Mouse (Mus musculus) midbrain, embryonic 11.5 days (tissue): Measurements from ENCODE around the gene Bnc2. TPM values are rescaled to one million over a fixed set of nuclear protein-coding genes. Genes with fewer than 3 reads are reported as not detected.

ENCODE experiments used
- ATAC-seq: fragments of 200-750 bp; cut with Nextera tagmentation; 2 replicates; pipeline ENCODE4 v1.8.0; 2017; ENCODE audit warnings: moderate TSS enrichment, moderate library complexity; ENCODE audit not compliant: low FRiP score
- DNase-seq: peaks from one replicate; pipeline ENCODE4 v3.0.0; 2015; ENCODE audit warnings: low spot score; ENCODE audit errors: missing footprints
- H3K27ac ChIP-seq: fragments of 300-500 bp; sonication (generic); 2 replicates; pipeline ENCODE4 v1.5.1; 2014; ENCODE audit warnings: low read depth, low read length
- H3K27me3 ChIP-seq: fragments of 300-500 bp; sonication (generic); 2 replicates; pipeline ENCODE4 v1.6.1; 2014; ENCODE audit warnings: mild to moderate bottlenecking, low read length, moderate library complexity, mixed read lengths; ENCODE audit not compliant: control insufficient read depth, insufficient read depth
- H3K36me3 ChIP-seq: fragments of 300-500 bp; sonication (generic); 2 replicates; pipeline ENCODE4 v1.6.1; 2014; ENCODE audit warnings: mild to moderate bottlenecking, low read length, moderate library complexity, mixed read lengths; ENCODE audit not compliant: control insufficient read depth, insufficient read depth
- H3K4me1 ChIP-seq: fragments of 300-500 bp; sonication (generic); 2 replicates; pipeline ENCODE4 v1.6.1; 2014; ENCODE audit warnings: low read length; ENCODE audit not compliant: control insufficient read depth, insufficient read depth
- H3K4me2 ChIP-seq: fragments of 300-500 bp; sonication (generic); 2 replicates; pipeline ENCODE4 v1.6.1; 2014; ENCODE audit warnings: mild to moderate bottlenecking, moderate library complexity
- H3K4me3 ChIP-seq: fragments of 300-500 bp; sonication (generic); 2 replicates; pipeline ENCODE4 v1.5.1; 2014; ENCODE audit warnings: low read depth, low read length
- H3K9ac ChIP-seq: fragments of 300-500 bp; sonication (generic); 2 replicates; pipeline ENCODE4 v1.6.1; 2014; ENCODE audit warnings: low read length
- H3K9me3 ChIP-seq: fragments of 300-500 bp; sonication (generic); 2 replicates; pipeline ENCODE4 v1.6.1; 2016; ENCODE audit warnings: low read length; ENCODE audit not compliant: control insufficient read depth
- WGBS: fragments of 180-500 bp; shearing (Covaris S2); extraction: QIAGEN DNeasy Blood & Tissue Kit; methylation state at CpG from one replicate; pipeline ENCODE4 v1.1.7; 2014; 5-methylcytosine and 5-hydroxymethylcytosine counted together
- polyA plus RNA-seq: library from polyadenylated mRNA; unstranded; fragments of >200 nt; fragmentation: Nextera tagmentation; extraction: Ambion mirVana; gene quantifications from 2 replicates; pipeline ENCODE4 v1.2.1, GENCODE M21; 2014

The Bnc2 gene
- polyA plus RNA-seq, 1 experiment from 2014 or later, result 9.1 TPM

- H3K9me3 ChIP-seq, result no peaks in the 10 kb centered on the region
- no peak overlapping the region for H3K4me3 ChIP-seq
- peaks cover 13% of the 10 kb centered on the region for H3K4me1 ChIP-seq
- WGBS, result 57% methylated on average over 1 of the region's 1 CpGs
- peaks cover 43% of the 10 kb centered on the region for H3K27me3 ChIP-seq
- H3K36me3 ChIP-seq, result no peaks in the 10 kb centered on the region
- no peak overlapping the region for H3K4me2 ChIP-seq
- H3K27ac ChIP-seq, result no peak overlapping the region
- DNase-seq (no peak), ATAC-seq (no peak)
- H3K9ac ChIP-seq, result no peak overlapping the region
These were observed 4.1 kb downstream of the Bnc2 start for GRCm38 (mm10) chr4:84670996-84671395.

GRCm38 (mm10) chr4:84669650-84670049, 5.4 kb downstream of the Bnc2 start:
- H3K9ac ChIP-seq, result no peak overlapping the region
- H3K9me3 ChIP-seq, result no peaks in the 10 kb centered on the region
- DNase-seq (peak; percentile 84), ATAC-seq (no peak)
- peaks cover 36% of the 10 kb centered on the region for H3K27me3 ChIP-seq
- H3K27ac ChIP-seq, result no peak overlapping the region
- H3K4me1 ChIP-seq, result peaks cover 8% of the 10 kb centered on the region
- H3K36me3 ChIP-seq, result no peaks in the 10 kb centered on the region
- no peak overlapping the region for H3K4me2 ChIP-seq
- 64% methylated on average over 5 of the region's 5 CpGs for WGBS
- no peak overlapping the region for H3K4me3 ChIP-seq

GRCm38 (mm10) chr4:84668949-84669605, 6.0 kb downstream of the Bnc2 start:
- peak; percentile 80 for ATAC-seq
- H3K4me1 ChIP-seq, result peaks cover 3% of the 10 kb centered on the region; the same call in 1 of the 2 replicates
- H3K9me3 ChIP-seq, result no peaks in the 10 kb centered on the region
- WGBS, result 40% methylated on average over 12 of the region's 12 CpGs
- H3K9ac ChIP-seq, result no peak overlapping the region
- no peak overlapping the region for H3K27ac ChIP-seq
- H3K27me3 ChIP-seq, result peaks cover 31% of the 10 kb centered on the region
- 0 out of 2 replicates have a peak overlapping the region, but pooled peaks have one; percentile 4 for H3K4me2 ChIP-seq
- H3K36me3 ChIP-seq, result no peaks in the 10 kb centered on the region
- H3K4me3 ChIP-seq, result no peak overlapping the region
- DNase-seq, result peak; percentile 89

- H3K4me3 ChIP-seq, result no peak overlapping the region
- no peak overlapping the region for H3K27ac ChIP-seq
- no peaks in the 10 kb centered on the region for H3K36me3 ChIP-seq
- no peak overlapping the region for H3K4me2 ChIP-seq
- no peaks in the 10 kb centered on the region for H3K9me3 ChIP-seq
- DNase-seq (no peak), ATAC-seq (no peak)
- peaks cover 23% of the 10 kb centered on the region for H3K27me3 ChIP-seq
- no peak overlapping the region for H3K9ac ChIP-seq
- peaks cover 3% of the 10 kb centered on the region; the same call in 1 of the 2 replicates for H3K4me1 ChIP-seq
- WGBS, result 80% methylated on average over 5 of the region's 5 CpGs
These were observed 6.8 kb downstream of the Bnc2 start for GRCm38 (mm10) chr4:84668226-84668625.

GRCm38 (mm10) chr4:84662228-84663065, 12.6 kb downstream of the Bnc2 start:
- ATAC-seq (no peak), DNase-seq (no peak)
- WGBS, result 80% methylated on average over 5 of the region's 5 CpGs
- H3K4me3 ChIP-seq, result no peak overlapping the region
- H3K9me3 ChIP-seq, result no peaks in the 10 kb centered on the region
- no peak overlapping the region for H3K4me2 ChIP-seq
- no peak overlapping the region for H3K9ac ChIP-seq
- no peaks in the 10 kb centered on the region for H3K27me3 ChIP-seq
- H3K27ac ChIP-seq, result no peak overlapping the region
- H3K4me1 ChIP-seq, result no peaks in the 10 kb centered on the region
- H3K36me3 ChIP-seq, result no peaks in the 10 kb centered on the region

GRCm38 (mm10) chr4:84661341-84661740, 13.7 kb downstream of the Bnc2 start:
- Histone ChIP-seq H3K4me3 (no peak overlapping the region), H3K27me3 (no peaks in the 10 kb centered on the region), H3K4me1 (no peaks in the 10 kb centered on the region), H3K36me3 (no peaks in the 10 kb centered on the region), H3K4me2 (no peak overlapping the region), H3K9ac (no peak overlapping the region), H3K9me3 (no peaks in the 10 kb centered on the region), H3K27ac (no peak overlapping the region)
- no peak for DNase-seq
- no peak for ATAC-seq
- 91% methylated on average over 3 of the region's 3 CpGs for WGBS

GRCm38 (mm10) chr4:84651786-84652185, 23.3 kb downstream of the Bnc2 start:
- 52% methylated on average over 8 of the region's 8 CpGs for WGBS
- H3K4me2 ChIP-seq, result no peak overlapping the region
- H3K36me3 ChIP-seq, result no peaks in the 10 kb centered on the region
- no peak overlapping the region for H3K4me3 ChIP-seq
- no peak for DNase-seq
- ATAC-seq, result no peak
- no peak overlapping the region for H3K9ac ChIP-seq
- no peaks in the 10 kb centered on the region for H3K4me1 ChIP-seq
- H3K27ac ChIP-seq, result no peak overlapping the region
- no peaks in the 10 kb centered on the region for H3K27me3 ChIP-seq
- no peaks in the 10 kb centered on the region for H3K9me3 ChIP-seq

GRCm38 (mm10) chr4:84646576-84646975, 28.5 kb downstream of the Bnc2 start:
- no peak overlapping the region for H3K4me2 ChIP-seq
- no peaks in the 10 kb centered on the region for H3K36me3 ChIP-seq
- no peaks in the 10 kb centered on the region for H3K27me3 ChIP-seq
- no peak for ATAC-seq
- H3K27ac ChIP-seq, result no peak overlapping the region
- no peaks in the 10 kb centered on the region for H3K9me3 ChIP-seq
- H3K4me3 ChIP-seq, result no peak overlapping the region
- DNase-seq, result no peak
- H3K4me1 ChIP-seq, result no peaks in the 10 kb centered on the region
- H3K9ac ChIP-seq, result no peak overlapping the region

GRCm38 (mm10) chr4:84639166-84639565, 35.9 kb downstream of the Bnc2 start:
- no peak for ATAC-seq
- 70% methylated on average over 6 of the region's 6 CpGs for WGBS

More at GRCm38 (mm10) chr4:84639166-84639565, 35.9 kb downstream of the Bnc2 start:
- Histone ChIP-seq H3K4me2 (no peak overlapping the region), H3K27me3 (peaks cover 8% of the 10 kb centered on the region), H3K9me3 (no peaks in the 10 kb centered on the region), H3K4me1 (peaks cover 16% of the 10 kb centered on the region), H3K36me3 (no peaks in the 10 kb centered on the region), H3K9ac (no peak overlapping the region), H3K27ac (no peak overlapping the region), H3K4me3 (no peak overlapping the region)
- DNase-seq, result no peak
